Mouse (Mus musculus): ENCODE measurements around the gene Elovl3.

DNA sequence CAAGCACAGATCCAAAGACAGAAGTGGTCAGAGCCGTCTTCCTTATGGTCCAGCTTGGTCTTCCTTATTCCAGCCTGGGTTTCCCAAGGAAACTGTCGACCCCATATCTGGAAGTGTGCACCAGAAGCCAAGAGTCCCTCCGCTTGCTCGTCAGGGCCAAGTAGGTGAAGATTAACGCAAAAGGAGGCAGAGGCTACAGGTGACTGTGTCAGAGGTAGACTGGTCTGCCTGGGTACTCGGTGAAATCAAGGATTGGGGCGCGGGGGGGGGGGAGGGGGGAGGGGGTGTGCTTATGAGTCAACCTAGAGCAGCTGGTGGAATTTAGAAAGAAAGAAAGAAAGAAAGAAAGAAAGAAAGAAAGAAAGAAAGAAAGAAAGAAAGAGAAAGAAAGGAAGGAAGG, 414 bp upstream of the Elovl3 start:
- TF ChIP-seq TAL1 (IDR thresholded peaks at IDR 0.05; ENCODE audit: low read length) (no peak), GATA1 (IDR thresholded peaks at IDR 0.05; ENCODE audit: low read length) (no peak)
